Mouse (Mus musculus) stomach, embryonic 16.5 days (tissue): Measurements from ENCODE around the gene Nudt19. TPM values are rescaled to one million over a fixed set of nuclear protein-coding genes. Genes with fewer than 3 reads are reported as not detected.

Experiments used
- ATAC-seq: fragments of 200-750 bp; cut with Nextera tagmentation; 2 replicates; pipeline ENCODE4 v1.8.0; 2017; ENCODE audit warnings: moderate number of reproducible peaks, moderate TSS enrichment; ENCODE audit not compliant: insufficient read depth, low FRiP score
- H3K27ac ChIP-seq: fragments of 300-500 bp; sonication (generic); 2 replicates; pipeline ENCODE4 v1.5.1; 2014; ENCODE audit warnings: low read length
- H3K27me3 ChIP-seq: fragments of 300-500 bp; sonication (generic); 2 replicates; pipeline ENCODE4 v1.6.1; 2014; ENCODE audit warnings: low read length, control low read depth, mixed read lengths; ENCODE audit not compliant: control insufficient read depth, insufficient read depth
- H3K36me3 ChIP-seq: fragments of 300-500 bp; sonication (generic); 2 replicates; pipeline ENCODE4 v1.6.1; 2014; ENCODE audit warnings: low read length; ENCODE audit not compliant: control insufficient read depth, insufficient read depth
- H3K4me1 ChIP-seq: fragments of 300-500 bp; sonication (generic); 2 replicates; pipeline ENCODE4 v1.6.1; 2014; ENCODE audit warnings: low read length, control low read depth, mixed read lengths; ENCODE audit not compliant: control insufficient read depth, insufficient read depth
- H3K4me2 ChIP-seq: fragments of 300-500 bp; sonication (generic); 2 replicates; pipeline ENCODE4 v1.6.1; 2014; ENCODE audit warnings: low read depth, low read length, mixed read lengths
- H3K4me3 ChIP-seq: fragments of 300-500 bp; sonication (generic); replicated peaks from 2 replicates; pipeline ENCODE4 v1.5.1; 2014; ENCODE audit warnings: mild to moderate bottlenecking, low read length
- H3K9ac ChIP-seq: fragments of 300-500 bp; sonication (generic); 2 replicates; pipeline ENCODE4 v1.6.1; 2014; ENCODE audit warnings: low read length
- H3K9me3 ChIP-seq: fragments of 300-500 bp; sonication (generic); replicated peaks from 2 replicates; pipeline ENCODE4 v1.6.1; 2016; ENCODE audit warnings: low read length, control low read depth; ENCODE audit not compliant: control insufficient read depth
- WGBS: fragments of 180-500 bp; shearing (Covaris S2); extraction: QIAGEN DNeasy Blood & Tissue Kit; methylation state at CpG from one replicate; pipeline ENCODE4 v1.1.7; 2014; 5-methylcytosine and 5-hydroxymethylcytosine counted together
- polyA plus RNA-seq: library from polyadenylated mRNA; unstranded; fragments of >200 nt; fragmentation: Nextera tagmentation; extraction: Ambion mirVana; gene quantifications from 2 replicates; pipeline ENCODE4 v1.2.1, GENCODE M21; 2015

Gene Nudt19
- 66.4 and 66.8 TPM in 2 replicates for polyA plus RNA-seq

DNA sequence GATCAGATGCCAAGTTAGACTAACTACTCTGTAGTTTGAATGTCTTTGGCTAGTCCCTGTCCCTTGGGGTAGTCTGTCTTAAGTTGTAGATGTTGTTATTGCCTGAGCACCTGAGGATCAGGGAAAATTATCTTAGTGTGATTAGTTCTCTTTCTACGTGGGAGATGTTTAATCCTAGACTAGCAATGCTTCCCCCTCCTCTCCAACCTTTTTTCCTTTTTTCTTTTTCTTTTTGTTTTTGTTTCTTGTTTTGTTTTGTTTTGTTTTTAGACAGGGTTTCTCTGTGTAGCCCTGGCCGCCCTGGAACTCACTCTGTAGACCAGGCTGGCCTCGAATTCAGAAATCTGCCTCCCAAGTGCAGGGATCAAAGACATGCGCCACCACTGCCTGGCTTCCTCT, at the start of gene Nudt19:
TSS of gene Nudt19 (minus strand) at position 100 of the 399 bp plus-strand sequence.
- Histone ChIP-seq H3K9ac (peak within 1 kb of the TSS; percentile 94), H3K27ac (peak within 1 kb of the TSS; percentile 99), H3K9me3 (no peaks in the 10 kb centered on the region), H3K4me1 (peaks cover 5% of the 10 kb centered on the region; the same call in 1 of the 2 replicates), H3K4me2 (peak within 1 kb of the TSS; percentile 95), H3K4me3 (peak within 1 kb of the TSS; percentile 71), H3K36me3 (no peaks in the 10 kb centered on the region), H3K27me3 (no peaks in the 10 kb centered on the region)
- no peak for ATAC-seq
- WGBS = 60% methylated on average over 4 of the region's 4 CpGs

DNA sequence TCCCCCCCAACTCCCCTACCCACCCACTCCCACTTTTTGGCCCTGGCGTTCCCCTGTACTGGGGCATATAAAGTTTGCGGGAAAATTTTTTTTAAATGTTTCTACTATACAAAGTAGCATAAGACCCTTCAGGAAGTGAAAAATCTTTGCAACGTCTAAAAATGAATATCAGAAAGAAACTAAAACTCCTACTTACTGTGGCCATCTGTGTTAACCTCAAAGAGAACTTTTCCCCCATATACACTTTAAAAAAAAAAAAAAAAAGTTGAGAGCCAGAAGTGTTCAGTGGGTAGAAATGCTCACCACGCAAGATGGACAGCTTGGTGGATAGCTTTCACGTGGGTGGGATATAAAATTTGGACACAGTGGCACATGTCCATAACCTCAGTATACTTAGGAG, 46.7 kb upstream of the Nudt19 start:
- H3K27ac ChIP-seq = no peak overlapping the region
- H3K4me1 ChIP-seq = no peaks in the 10 kb centered on the region
- H3K9ac ChIP-seq = no peak overlapping the region
- WGBS = 94% methylated on average over 5 of the region's 5 CpGs
- no peaks in the 10 kb centered on the region for H3K9me3 ChIP-seq
- H3K27me3 ChIP-seq = no peaks in the 10 kb centered on the region
- H3K4me3 ChIP-seq = no peak overlapping the region
- no peak for ATAC-seq
- H3K36me3 ChIP-seq = peaks cover 13% of the 10 kb centered on the region; the same call in 1 of the 2 replicates
- no peak overlapping the region for H3K4me2 ChIP-seq

DNA sequence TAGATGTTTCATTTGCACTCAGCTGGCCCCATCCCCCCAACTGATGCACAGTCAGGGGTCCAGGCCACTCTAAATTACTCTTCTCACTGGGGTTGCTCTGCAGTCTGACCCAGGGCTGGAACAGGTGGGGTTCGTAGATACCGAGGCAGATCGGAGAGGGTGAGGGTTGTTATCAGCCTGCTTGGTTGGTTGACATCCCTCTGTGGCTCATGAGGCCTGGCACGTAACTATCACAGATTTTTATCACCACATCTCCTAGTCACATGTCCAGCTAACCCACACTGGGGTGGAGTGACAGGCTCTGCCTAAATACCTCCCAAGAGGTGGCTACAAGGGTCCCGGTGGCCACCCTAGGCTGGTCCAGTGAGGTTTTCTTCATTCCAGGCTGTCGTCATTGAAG, 45.0 kb upstream of the Nudt19 start:
- no peaks in the 10 kb centered on the region for H3K27me3 ChIP-seq
- no peak overlapping the region for H3K4me2 ChIP-seq
- H3K4me3 ChIP-seq = no peak overlapping the region
- no peaks in the 10 kb centered on the region for H3K9me3 ChIP-seq
- no peak for ATAC-seq
- peaks cover 2% of the 10 kb centered on the region; the same call in 1 of the 2 replicates for H3K36me3 ChIP-seq
- no peak overlapping the region for H3K9ac ChIP-seq
- 83% methylated on average over 6 of the region's 6 CpGs for WGBS
- H3K27ac ChIP-seq = no peak overlapping the region
- H3K4me1 ChIP-seq = no peaks in the 10 kb centered on the region

DNA sequence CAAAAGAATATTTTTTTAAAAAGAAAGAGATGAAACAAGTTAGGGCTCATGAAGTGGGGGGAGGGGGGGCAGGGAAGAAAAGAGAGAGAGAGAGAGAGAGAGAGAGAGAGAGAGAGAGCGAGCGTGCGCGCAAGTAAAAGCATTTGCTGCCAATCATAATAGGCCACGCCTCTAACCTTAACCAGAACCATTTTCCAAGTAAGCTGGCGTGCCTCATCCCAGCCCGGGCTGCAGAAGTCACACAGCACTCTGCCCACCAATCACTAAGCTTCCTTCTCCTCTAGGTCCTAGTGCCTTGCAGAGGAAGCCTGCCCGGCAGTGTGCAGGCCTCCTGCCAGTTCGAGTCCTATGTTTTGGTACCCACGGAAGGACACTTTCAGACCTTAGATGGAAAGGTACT, 43.9 kb upstream of the Nudt19 start:
- no peak overlapping the region for H3K4me2 ChIP-seq

DNA sequence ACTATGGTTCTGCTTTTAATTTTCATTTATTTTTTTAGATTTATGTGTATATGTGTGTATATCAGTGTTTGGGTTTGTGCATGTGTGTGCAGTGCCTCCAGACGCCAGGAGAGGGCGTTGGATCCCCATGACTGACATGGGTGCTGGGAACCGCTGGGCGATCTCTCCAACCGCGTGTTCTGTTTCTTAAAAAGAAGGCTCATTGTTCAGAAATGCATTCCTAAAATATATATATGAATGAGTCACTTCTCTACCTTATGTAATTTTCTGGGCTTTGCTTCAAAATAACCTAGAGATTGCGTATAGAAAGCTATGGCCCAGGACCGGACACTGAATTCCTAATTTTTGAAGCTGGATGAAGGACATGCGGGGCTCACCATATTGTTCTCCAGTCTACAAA, 43.4 kb upstream of the Nudt19 start:
- H3K9ac ChIP-seq = no peak overlapping the region
- 83% methylated on average over 9 of the region's 9 CpGs for WGBS
- ATAC-seq = no peak

More for the DNA sequence above, 43.9 kb upstream of the Nudt19 start:
- Histone ChIP-seq H3K9ac (no peak overlapping the region), H3K4me1 (no peaks in the 10 kb centered on the region), H3K27me3 (no peaks in the 10 kb centered on the region), H3K27ac (no peak overlapping the region), H3K4me3 (no peak overlapping the region), H3K36me3 (peaks cover 2% of the 10 kb centered on the region; the same call in 1 of the 2 replicates), H3K9me3 (no peaks in the 10 kb centered on the region)
- 88% methylated on average over 10 of the region's 10 CpGs for WGBS
- no peak for ATAC-seq

DNA sequence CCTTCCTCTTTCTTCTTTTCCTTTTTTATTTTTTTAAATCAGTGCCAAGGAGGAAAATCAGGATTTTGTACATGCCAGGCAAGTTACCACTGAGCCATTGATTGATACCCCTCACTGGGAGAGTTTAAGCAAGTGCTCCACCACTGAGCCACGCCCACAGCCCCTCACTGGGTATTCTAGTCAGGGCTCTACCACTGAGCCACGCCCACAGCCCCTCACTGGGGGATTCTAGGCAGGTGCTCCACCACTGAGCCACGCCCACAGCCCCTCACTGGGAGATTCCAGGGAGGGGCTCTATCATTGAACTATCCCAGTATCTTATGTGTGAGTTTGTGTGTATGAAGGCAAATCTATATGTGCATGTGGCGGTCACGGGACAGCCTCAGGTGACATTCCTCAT, 38.2 kb upstream of the Nudt19 start:
- Histone ChIP-seq H3K4me2 (no peak overlapping the region), H3K27ac (no peak overlapping the region), H3K4me3 (no peak overlapping the region), H3K9ac (no peak overlapping the region), H3K4me1 (no peaks in the 10 kb centered on the region), H3K36me3 (peaks cover 6% of the 10 kb centered on the region), H3K9me3 (no peaks in the 10 kb centered on the region), H3K27me3 (no peaks in the 10 kb centered on the region)
- WGBS = 89% methylated on average over 5 of the region's 5 CpGs
- ATAC-seq = no peak

More for the DNA sequence above, 43.4 kb upstream of the Nudt19 start:
- no peak overlapping the region for H3K4me2 ChIP-seq
- H3K4me1 ChIP-seq = no peaks in the 10 kb centered on the region
- H3K9me3 ChIP-seq = no peaks in the 10 kb centered on the region
- H3K27me3 ChIP-seq = no peaks in the 10 kb centered on the region
- no peak overlapping the region for H3K4me3 ChIP-seq
- H3K27ac ChIP-seq = no peak overlapping the region
- H3K36me3 ChIP-seq = peaks cover 2% of the 10 kb centered on the region; the same call in 1 of the 2 replicates

DNA sequence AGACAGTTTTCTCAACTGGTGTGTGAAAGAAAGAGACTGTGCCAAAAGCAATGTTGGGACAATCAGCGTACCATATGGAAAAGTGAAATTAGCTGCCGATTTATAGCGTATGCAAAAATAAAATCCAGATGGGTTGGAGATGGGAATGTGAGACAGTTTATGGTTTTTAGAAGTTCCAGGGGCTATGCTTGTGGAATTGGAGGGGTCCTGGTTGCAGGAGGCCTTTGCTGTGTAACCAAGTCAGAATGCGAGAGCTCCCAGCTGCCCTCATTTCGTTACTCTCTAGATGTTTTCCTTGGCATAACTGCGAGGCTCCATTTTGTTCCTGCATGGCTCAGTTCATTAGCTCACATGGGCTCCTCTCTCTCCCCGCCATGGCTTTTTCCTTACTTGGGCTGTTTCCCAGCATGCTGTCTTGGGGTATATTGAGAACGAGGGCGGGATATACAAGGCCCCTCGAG, 34.7 kb upstream of the Nudt19 start:
- H3K36me3 ChIP-seq = peaks cover 6% of the 10 kb centered on the region
- H3K9me3 ChIP-seq = no peaks in the 10 kb centered on the region
- 86% methylated on average over 10 of the region's 10 CpGs for WGBS
- no peaks in the 10 kb centered on the region for H3K27me3 ChIP-seq
- H3K4me3 ChIP-seq = no peak overlapping the region
- no peak overlapping the region for H3K9ac ChIP-seq
- ATAC-seq = no peak
- no peak overlapping the region for H3K27ac ChIP-seq
- no peak overlapping the region for H3K4me2 ChIP-seq
- H3K4me1 ChIP-seq = peaks cover 18% of the 10 kb centered on the region

DNA sequence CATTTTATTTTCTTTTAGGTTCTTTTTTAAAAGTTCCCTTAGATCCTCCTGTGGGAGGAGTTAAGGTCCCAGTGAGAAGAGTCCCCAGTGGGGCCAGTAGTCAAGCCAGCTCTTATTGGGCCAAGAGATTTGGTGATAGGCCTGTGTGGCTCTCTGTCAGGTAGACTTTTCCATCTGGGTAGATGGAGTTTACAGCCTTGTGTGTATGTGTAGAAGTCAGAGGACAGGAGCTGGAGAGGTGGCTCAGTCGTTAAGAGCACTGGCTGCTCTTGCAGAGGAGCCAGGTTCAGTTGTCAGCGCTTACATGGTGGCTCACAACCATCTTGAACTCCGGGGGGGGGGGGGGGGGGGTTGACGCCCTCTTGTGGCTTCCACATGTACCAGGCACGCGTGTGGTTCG, 33.4 kb upstream of the Nudt19 start:
- Histone ChIP-seq H3K27me3 (peaks cover 7% of the 10 kb centered on the region), H3K4me2 (no peak overlapping the region), H3K4me3 (no peak overlapping the region), H3K36me3 (peaks cover 6% of the 10 kb centered on the region), H3K9ac (no peak overlapping the region), H3K9me3 (no peaks in the 10 kb centered on the region), H3K27ac (no peak overlapping the region), H3K4me1 (peaks cover 18% of the 10 kb centered on the region)
- ATAC-seq = no peak
- 72% methylated on average over 6 of the region's 7 CpGs for WGBS

DNA sequence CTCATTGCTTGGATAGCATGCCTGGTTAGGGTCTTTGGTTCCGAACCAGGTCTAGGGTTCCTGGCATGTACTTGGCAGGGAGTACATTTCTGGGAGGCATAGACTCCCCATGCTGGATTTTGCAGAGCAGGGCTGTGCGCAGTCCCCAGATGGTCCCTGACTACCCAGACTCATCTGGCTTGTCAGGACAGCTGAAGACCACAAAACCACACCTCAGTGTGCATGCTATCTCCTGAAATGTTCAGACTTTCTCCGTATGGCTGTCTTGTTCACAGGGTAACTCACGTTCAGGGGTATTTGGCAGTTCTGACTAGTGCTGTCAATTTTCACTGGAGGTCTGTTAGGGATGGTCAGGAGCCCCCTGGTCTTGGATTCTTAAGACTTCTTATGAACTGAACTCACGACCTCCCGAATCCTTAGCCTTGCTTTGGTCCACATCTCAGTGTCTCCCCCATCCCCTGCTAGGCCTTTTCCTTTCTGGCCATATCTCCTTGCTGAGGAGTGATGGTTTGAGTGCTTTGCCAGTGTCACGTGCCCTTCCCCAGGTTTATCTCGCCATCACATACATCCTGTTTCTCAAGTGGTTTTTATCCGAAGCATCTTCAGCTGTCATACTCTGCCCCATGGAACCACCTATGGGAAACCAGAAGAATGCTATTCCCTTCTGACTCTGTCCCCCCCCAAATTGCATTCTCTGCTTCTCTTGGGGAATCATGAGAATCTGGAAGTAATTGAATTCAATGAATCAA, 32.8 kb upstream of the Nudt19 start:
- H3K4me1 ChIP-seq = peaks cover 22% of the 10 kb centered on the region
- H3K27me3 ChIP-seq = peaks cover 13% of the 10 kb centered on the region
- no peaks in the 10 kb centered on the region for H3K9me3 ChIP-seq
- 79% methylated on average over 9 of the region's 9 CpGs for WGBS
- no peak overlapping the region for H3K9ac ChIP-seq
- H3K36me3 ChIP-seq = peaks cover 6% of the 10 kb centered on the region
- H3K4me2 ChIP-seq = no peak overlapping the region
- no peak for ATAC-seq
- H3K4me3 ChIP-seq = no peak overlapping the region
- no peak overlapping the region for H3K27ac ChIP-seq
